Mouse (Mus musculus): ENCODE measurements at regions not wholly inside any gene's neighbourhood (a gene's known extent, or its start where the extent isn't known, plus 50 kb on each side); places are given as distances from the start of the nearest gene placed in this dataset.
A peak's percentile ranks its signal among the peaks of the same experiment; 100 is the strongest.

- no peak overlapping the region for H3K27ac ChIP-seq (ENCODE audit: control insufficient read depth, insufficient read depth, low read depth, low read length)
- no peak overlapping the region for H3K4me3 ChIP-seq (ENCODE audit: control insufficient read depth, low read depth, low read length)
- no peak for TF ChIP-seq POLR2A (IDR thresholded peaks at IDR 0.05; ENCODE audit: control insufficient read depth, low read depth, low read length)
- no peak for TF ChIP-seq CTCF (IDR thresholded peaks at IDR 0.05; ENCODE audit: control insufficient read depth, insufficient read depth, insufficient replicate concordance, low read depth, low read length)
- H3K36me3 ChIP-seq (ENCODE audit: control insufficient read depth, insufficient read depth, low read length): no peaks in the 10 kb centered on the region
- H3K27me3 ChIP-seq (ENCODE audit: control insufficient read depth, insufficient read depth, low read length): no peaks in the 10 kb centered on the region
- no peaks in the 10 kb centered on the region for H3K4me1 ChIP-seq (ENCODE audit: control insufficient read depth, insufficient read depth, low read length)
These were observed 224.3 kb upstream of the Pot1a start for GRCm38 (mm10) chr6:26033392-26033791.

- no peak overlapping the region for H3K27ac ChIP-seq (ENCODE audit: control insufficient read depth, insufficient read depth, low read depth, low read length)
- no peaks in the 10 kb centered on the region for H3K27me3 ChIP-seq (ENCODE audit: control insufficient read depth, insufficient read depth, low read length)
- H3K4me1 ChIP-seq (ENCODE audit: control insufficient read depth, insufficient read depth, low read length): no peaks in the 10 kb centered on the region
- H3K36me3 ChIP-seq (ENCODE audit: control insufficient read depth, insufficient read depth, low read length): no peaks in the 10 kb centered on the region
- TF ChIP-seq POLR2A (IDR thresholded peaks at IDR 0.05; ENCODE audit: control insufficient read depth, low read depth, low read length): no peak
- no peak for TF ChIP-seq CTCF (IDR thresholded peaks at IDR 0.05; ENCODE audit: control insufficient read depth, insufficient read depth, insufficient replicate concordance, low read depth, low read length)
- no peak overlapping the region for H3K4me3 ChIP-seq (ENCODE audit: control insufficient read depth, low read depth, low read length)
These were observed 206.3 kb upstream of the Pot1a start for GRCm38 (mm10) chr6:26015388-26015787.

DNA sequence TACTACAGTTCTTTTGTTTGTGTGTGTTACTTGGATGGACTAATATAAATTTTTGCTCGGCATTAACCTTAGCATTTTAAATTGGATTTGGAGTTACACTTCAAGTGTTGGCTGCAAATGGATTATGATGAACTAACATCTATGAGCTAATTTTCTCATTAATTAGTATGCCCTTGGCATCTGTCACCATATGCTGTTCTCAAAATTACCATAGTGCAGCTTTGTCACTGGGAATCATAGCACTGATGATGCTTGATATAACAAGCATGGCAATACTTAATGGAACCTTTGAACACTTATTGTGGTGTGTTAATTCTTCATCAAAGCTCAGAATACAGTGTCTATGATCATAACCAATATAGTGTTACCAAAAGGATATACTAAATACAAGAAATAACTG is 185.0 kb upstream of the Pot1a start:
- Histone ChIP-seq H3K4me3 (ENCODE audit: control insufficient read depth, low read depth, low read length) (no peak overlapping the region), H3K27ac (ENCODE audit: control insufficient read depth, insufficient read depth, low read depth, low read length) (no peak overlapping the region), H3K4me1 (ENCODE audit: control insufficient read depth, insufficient read depth, low read length) (no peaks in the 10 kb centered on the region), H3K36me3 (ENCODE audit: control insufficient read depth, insufficient read depth, low read length) (no peaks in the 10 kb centered on the region), H3K27me3 (ENCODE audit: control insufficient read depth, insufficient read depth, low read length) (no peaks in the 10 kb centered on the region)
- TF ChIP-seq POLR2A (IDR thresholded peaks at IDR 0.05; ENCODE audit: control insufficient read depth, low read depth, low read length): no peak
- no peak for TF ChIP-seq CTCF (IDR thresholded peaks at IDR 0.05; ENCODE audit: control insufficient read depth, insufficient read depth, insufficient replicate concordance, low read depth, low read length)

DNA sequence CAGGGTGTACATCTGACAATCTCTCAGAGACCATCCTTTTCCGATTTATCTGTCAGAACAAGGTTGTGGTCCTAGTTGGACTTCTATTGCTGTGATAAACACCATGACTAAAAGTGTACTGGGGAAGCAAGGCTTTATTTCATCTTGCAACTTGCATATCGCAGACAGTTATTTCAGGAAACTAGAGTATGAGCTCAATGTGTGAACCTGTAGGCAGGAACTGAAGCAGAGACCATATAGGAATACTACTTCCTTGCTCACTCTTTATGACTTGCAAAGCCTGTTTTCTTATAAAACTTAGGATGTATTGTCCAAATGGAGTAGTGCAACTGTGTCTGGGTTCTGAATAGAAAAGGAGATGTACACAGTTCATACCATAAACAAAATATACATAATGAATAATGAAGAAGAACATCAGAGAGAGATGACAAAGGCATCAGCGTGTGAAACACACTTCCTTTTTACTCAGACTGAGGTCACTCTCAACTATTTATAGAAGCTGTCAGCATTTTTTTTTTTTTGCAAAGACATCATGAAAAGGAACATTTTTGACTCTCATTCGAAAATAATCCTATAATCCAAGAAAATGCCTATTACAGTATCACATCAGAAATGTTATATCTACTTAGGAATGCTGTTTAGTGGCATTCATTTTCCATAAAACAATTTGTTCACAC is 169.3 kb upstream of the Pot1a start:
- Histone ChIP-seq H3K27me3 (ENCODE audit: control insufficient read depth, insufficient read depth, low read length) (no peaks in the 10 kb centered on the region), H3K4me1 (ENCODE audit: control insufficient read depth, insufficient read depth, low read length) (no peaks in the 10 kb centered on the region), H3K36me3 (ENCODE audit: control insufficient read depth, insufficient read depth, low read length) (no peaks in the 10 kb centered on the region), H3K27ac (ENCODE audit: control insufficient read depth, insufficient read depth, low read depth, low read length) (no peak overlapping the region), H3K4me3 (ENCODE audit: control insufficient read depth, low read depth, low read length) (no peak overlapping the region)
- TF ChIP-seq CTCF (IDR thresholded peaks at IDR 0.05; ENCODE audit: control insufficient read depth, insufficient read depth, insufficient replicate concordance, low read depth, low read length): no peak
- no peak for TF ChIP-seq POLR2A (IDR thresholded peaks at IDR 0.05; ENCODE audit: control insufficient read depth, low read depth, low read length)

DNA sequence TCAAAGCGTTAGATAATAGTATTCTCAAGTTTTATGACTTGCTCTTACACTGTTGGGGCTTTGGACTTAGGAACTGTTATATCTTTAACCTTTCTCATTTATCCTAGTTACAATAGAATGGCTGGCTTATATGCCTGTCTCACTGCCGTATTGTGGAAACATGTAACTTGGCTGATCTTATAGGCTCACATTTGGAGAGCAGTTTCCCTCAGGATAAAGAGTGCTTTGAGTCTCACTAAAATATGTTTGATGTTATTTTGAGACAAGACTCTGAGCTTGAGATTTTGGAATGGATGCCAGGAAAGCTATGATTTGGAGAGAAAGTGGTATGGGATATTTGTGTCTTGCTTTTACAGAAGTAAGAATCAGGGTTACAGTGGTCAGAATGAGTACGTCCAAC is 156.4 kb upstream of the Pot1a start:
- no peaks in the 10 kb centered on the region for H3K27me3 ChIP-seq (ENCODE audit: control insufficient read depth, insufficient read depth, low read length)
- no peak overlapping the region for H3K4me3 ChIP-seq (ENCODE audit: control insufficient read depth, low read depth, low read length)
- TF ChIP-seq POLR2A (IDR thresholded peaks at IDR 0.05; ENCODE audit: control insufficient read depth, low read depth, low read length) (no peak), CTCF (IDR thresholded peaks at IDR 0.05; ENCODE audit: control insufficient read depth, insufficient read depth, insufficient replicate concordance, low read depth, low read length) (no peak)
- no peaks in the 10 kb centered on the region for H3K36me3 ChIP-seq (ENCODE audit: control insufficient read depth, insufficient read depth, low read length)
- H3K4me1 ChIP-seq (ENCODE audit: control insufficient read depth, insufficient read depth, low read length): no peaks in the 10 kb centered on the region
- H3K27ac ChIP-seq (ENCODE audit: control insufficient read depth, insufficient read depth, low read depth, low read length): no peak overlapping the region

GRCm38 (mm10) chr6:25931148-25931553 is 122.1 kb upstream of the Pot1a start:
- no peaks in the 10 kb centered on the region for H3K36me3 ChIP-seq (ENCODE audit: control insufficient read depth, insufficient read depth, low read length)
- TF ChIP-seq POLR2A (IDR thresholded peaks at IDR 0.05; ENCODE audit: control insufficient read depth, low read depth, low read length) (no peak), CTCF (IDR thresholded peaks at IDR 0.05; ENCODE audit: control insufficient read depth, insufficient read depth, insufficient replicate concordance, low read depth, low read length) (no peak)

DNA sequence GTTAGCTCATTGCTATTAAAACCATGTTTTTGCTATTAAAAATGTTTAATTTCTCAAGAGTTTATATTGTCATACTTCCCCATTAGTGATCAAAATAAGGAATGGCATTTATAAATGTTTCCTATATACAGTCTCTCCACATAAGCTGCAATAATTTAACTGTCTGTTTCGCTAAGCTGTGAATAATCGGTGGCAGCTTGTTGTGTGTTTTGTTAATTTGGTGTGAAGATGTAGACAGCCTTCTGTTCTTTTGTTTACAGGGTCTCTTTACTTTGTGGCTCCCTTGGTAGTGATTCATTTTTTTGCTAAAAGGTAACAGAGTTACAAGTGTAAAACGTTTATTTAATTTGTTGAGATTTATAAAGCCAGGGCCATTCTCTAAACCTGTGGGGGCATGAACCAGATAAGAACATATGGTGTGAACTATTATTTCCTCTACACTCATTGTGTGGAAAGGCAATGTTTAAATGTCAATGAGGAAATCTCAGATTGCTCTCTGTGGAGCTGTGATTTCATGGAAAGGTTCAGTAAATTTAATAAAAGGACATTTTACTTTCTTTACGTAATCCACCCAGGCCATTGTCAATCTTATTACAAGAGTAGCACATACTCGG is 108.9 kb upstream of the Pot1a start:
- H3K4me1 ChIP-seq (ENCODE audit: control insufficient read depth, insufficient read depth, low read length): no peaks in the 10 kb centered on the region
- TF ChIP-seq POLR2A (IDR thresholded peaks at IDR 0.05; ENCODE audit: control insufficient read depth, low read depth, low read length) (no peak), CTCF (IDR thresholded peaks at IDR 0.05; ENCODE audit: control insufficient read depth, insufficient read depth, insufficient replicate concordance, low read depth, low read length) (no peak)
- no peak overlapping the region for H3K27ac ChIP-seq (ENCODE audit: control insufficient read depth, insufficient read depth, low read depth, low read length)
- H3K36me3 ChIP-seq (ENCODE audit: control insufficient read depth, insufficient read depth, low read length): no peaks in the 10 kb centered on the region
- no peaks in the 10 kb centered on the region for H3K27me3 ChIP-seq (ENCODE audit: control insufficient read depth, insufficient read depth, low read length)
- H3K4me3 ChIP-seq (ENCODE audit: control insufficient read depth, low read depth, low read length): no peak overlapping the region

More at GRCm38 (mm10) chr6:25931148-25931553, 122.1 kb upstream of the Pot1a start:
- no peak overlapping the region for H3K27ac ChIP-seq (ENCODE audit: control insufficient read depth, insufficient read depth, low read depth, low read length)
- H3K27me3 ChIP-seq (ENCODE audit: control insufficient read depth, insufficient read depth, low read length): no peaks in the 10 kb centered on the region
- H3K4me3 ChIP-seq (ENCODE audit: control insufficient read depth, low read depth, low read length): peak overlapping the region; percentile 25
- H3K4me1 ChIP-seq (ENCODE audit: control insufficient read depth, insufficient read depth, low read length): peaks cover 5% of the 10 kb centered on the region; the same call in 1 of the 2 replicates
